11 mouse cellular contexts compared by ENCODE assay signal in genomic region chr2:121249758-121250157, GRCm38 (mm10). TPM values are rescaled to one million over a fixed set of nuclear protein-coding genes. Genes with fewer than 3 reads are reported as not detected.
DNase-seq lines count a peak whose midpoint lies in the region.
"Had no signal": no experiment of that assay in that cellular context is flagged by ENCODE, and none has a peak within 500 bp of the region (broad histone marks: within the 10 kb centered on the region; RNA-seq: fewer than 3 reads in every experiment).

No protein-coding gene starts in this region.

- DNase-seq in adrenal gland, postnatal 10 days = peak; percentile 17
- no peak for DNase-seq in adrenal gland, adult 2 months
- peak; percentile 4 for DNase-seq in ovary, adult 18-20 months (ENCODE audit: low spot score)
- no peak for DNase-seq in ovary, postnatal 10 days (ENCODE audit: low spot score)
- DNase-seq in gastrocnemius, postnatal 10 days = no peak
- DNase-seq: adrenal gland, adult 8-10 months; cerebellum, adult 11-12 months; cerebellum, adult 9-10 months; cerebellum, postnatal 10 days; cerebellum, postnatal 25 days; forebrain, postnatal 0 days had no signal

RNA-seq across cellular contexts. Expression of gene Trp53bp1, which starts 21.4 kb away (rescaled TPM):
- 10 to 100 TPM; 46.0 to 68.0 TPM for total RNA-seq in adrenal gland, postnatal 10 days (2021)
- total RNA-seq in adrenal gland, adult 2 months (2021) = 10 to 100 TPM; 52.2 to 67.9 TPM
- polyA plus RNA-seq in adrenal gland, adult 2 months (2012; rRNA removed) = 25.1 and 33.4 TPM in 2 replicates
- 10 to 100 TPM; 20.4 to 26.7 TPM for total RNA-seq in gastrocnemius, postnatal 10 days (2021)

RNA-seq across cellular contexts. Expression of gene Map1a, which starts 39.6 kb away (rescaled TPM):
- 10 to 100 TPM in 1 of 2 experiments, 1 to 10 TPM in 1; 8.5 to 13.1 TPM for total RNA-seq in adrenal gland, postnatal 10 days (2021)
- 10 to 100 TPM in 1 of 2 experiments, 1 to 10 TPM in 1; 5.1 to 12.1 TPM for total RNA-seq in adrenal gland, adult 2 months (2021)
- 2.4 and 4.2 TPM in 2 replicates for polyA plus RNA-seq in adrenal gland, adult 2 months (2012; rRNA removed)
- 10 to 100 TPM in 1 of 2 experiments, 1 to 10 TPM in 1; 9.3 to 11.7 TPM for total RNA-seq in gastrocnemius, postnatal 10 days (2021)

Comparison
In these comparisons a context has a peak if more than half of its experiments do, and no peak if none do; other contexts are left out.
1. DNase-seq: peak in adrenal gland, postnatal 10 days (single experiment) and ovary, adult 18-20 months (single experiment); none in adrenal gland, adult 2 months (single experiment), ovary, postnatal 10 days (single experiment) and gastrocnemius, postnatal 10 days (single experiment).